Mouse (Mus musculus): ENCODE data around the gene Gm15293. TPM values are rescaled to one million over a fixed set of nuclear protein-coding genes. Genes with fewer than 3 reads are reported as not detected.
"Not testable (repeated sequence)": the region's sequence is repeated elsewhere in the genome, so short reads cannot be mapped to it uniquely, and the experiment has no call there.

Gm15293 gene
- total RNA-seq (2021): not detected

DNA sequence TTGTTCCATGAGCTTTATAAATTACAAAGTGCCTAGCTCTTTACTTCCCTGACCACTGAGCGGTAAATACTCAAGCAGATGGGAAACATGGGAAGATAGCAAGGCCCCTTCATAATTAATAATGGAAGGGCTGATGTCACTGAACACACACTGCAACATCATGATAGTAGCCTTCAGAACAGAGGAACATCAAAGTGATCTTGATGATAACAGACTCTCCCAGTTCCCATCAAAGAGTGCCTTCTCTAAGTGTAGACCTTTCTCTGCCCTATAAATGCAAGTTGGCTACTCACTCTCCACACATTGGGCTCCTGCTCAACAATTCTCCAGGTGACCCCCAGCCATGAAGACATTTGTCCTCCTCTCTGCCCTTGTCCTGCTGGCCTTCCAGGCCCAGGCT lies at the start of gene Gm15293:
Gm15293 (plus strand) TSS at position 301 of the 400 bp plus-strand sequence.
- intact Hi-C loops (cut with DNase I); DNase-seq (ENCODE audit: low spot score in 2 of 2): not testable (repeated sequence)

DNA sequence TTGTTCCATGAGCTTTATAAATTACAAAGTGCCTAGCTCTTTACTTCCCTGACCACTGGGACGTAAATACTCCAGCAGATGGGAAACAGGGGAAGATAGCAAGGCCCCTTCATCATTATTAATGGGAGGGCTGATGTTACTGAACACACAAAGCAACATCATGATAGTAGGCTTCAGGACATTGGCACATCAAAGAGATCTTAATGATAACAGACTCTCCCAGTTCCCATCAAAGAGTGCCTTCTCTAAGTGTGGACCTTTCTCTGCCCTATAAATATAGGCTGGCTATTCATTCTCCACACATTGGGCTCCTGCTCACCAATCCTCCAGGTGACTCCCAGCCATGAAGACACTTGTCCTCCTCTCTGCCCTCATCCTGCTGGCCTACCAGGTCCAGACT lies 39.4 kb upstream of the Gm15293 start, which contains the start of gene Defa22:
Defa22 (plus strand) TSS at position 301 of the 400 bp plus-strand sequence.
- DNase-seq (ENCODE audit: low spot score in 2 of 2); intact Hi-C loops (cut with DNase I): not testable (repeated sequence)

GRCm38 (mm10) chr8:21191314-21191713 lies 10.0 kb upstream of the Gm15293 start, which contains the start of gene Defa31:
Gene Defa31, plus strand, starts transcription at chr8:21191614.
- DNase-seq (ENCODE audit: low spot score in 2 of 2); intact Hi-C loops (cut with DNase I): not testable (repeated sequence)

Other genes starting within 250 kb of the Gm15293 start
- gene Defa21, start 176.0 kb upstream of the Gm15293 start, total RNA-seq (2021): not detected
- gene Defa23, start 146.5 kb upstream of the Gm15293 start, total RNA-seq (2021): not detected
- not detected for gene Defa35, start 136.5 kb upstream of the Gm15293 start, total RNA-seq (2021)
- not detected for gene Defa25, start 117.1 kb upstream of the Gm15293 start, total RNA-seq (2021)
- not detected for gene Gm14851, start 105.5 kb upstream of the Gm15293 start, total RNA-seq (2021)
- gene Defa30, start 66.9 kb upstream of the Gm15293 start, total RNA-seq (2021): not detected
- not detected for gene Defa22, start 39.3 kb upstream of the Gm15293 start, total RNA-seq (2021)
- not detected for gene Defa31, start 9.9 kb upstream of the Gm15293 start, total RNA-seq (2021)
- not detected for gene Gm15292, start 48.2 kb downstream of the Gm15293 start, total RNA-seq (2021)
- gene Defa27, start 114.0 kb downstream of the Gm15293 start, total RNA-seq (2021): not detected
- gene Defa29, start 125.5 kb downstream of the Gm15293 start, total RNA-seq (2021): not detected
- not detected for gene Defa2, start 177.0 kb downstream of the Gm15293 start, total RNA-seq (2021)
- gene Defa33, start 190.2 kb downstream of the Gm15293 start, total RNA-seq (2021): not detected
- gene Defa36, start 225.8 kb downstream of the Gm15293 start, total RNA-seq (2021): not detected

All from left cerebral cortex, postnatal 25 days (tissue).